Mouse (Mus musculus) cerebellum, postnatal 14 days (tissue): ENCODE data around the gene Eif2b4.
A peak's percentile ranks its signal among the peaks of the same experiment; 100 is the strongest.

ENCODE experiments used
- DNase-seq, 2 experiments: peaks; one replicate each; pipeline ENCODE4 v3.0.0; 2021; ENCODE audit warnings: mixed read lengths in 2 of 2

Eif2b4 gene

GRCm38 (mm10) chr5:31199321-31199892 is 6.2 kb upstream of the Eif2b4 start:
- DNase-seq = peak in 1 of 2 experiments; percentile 15

GRCm38 (mm10) chr5:31198616-31199320 is 5.5 kb upstream of the Eif2b4 start:
- DNase-seq = no peak

- DNase-seq = no peak
Measured at GRCm38 (mm10) chr5:31198170-31198569, 4.9 kb upstream of the Eif2b4 start.

- DNase-seq = no peak
Measured at GRCm38 (mm10) chr5:31197072-31197471, 3.8 kb upstream of the Eif2b4 start.

GRCm38 (mm10) chr5:31196207-31196606 is 3.0 kb upstream of the Eif2b4 start:
- no peak for DNase-seq

GRCm38 (mm10) chr5:31195671-31196070 is 2.4 kb upstream of the Eif2b4 start:
- DNase-seq = no peak

GRCm38 (mm10) chr5:31194486-31195485 is 1.6 kb upstream of the Eif2b4 start:
- DNase-seq = peak in 1 of 2 experiments; percentile 5

GRCm38 (mm10) chr5:31193631-31194281 is 526 bp upstream of the Eif2b4 start:
- peak in 1 of 2 experiments; percentile 23 for DNase-seq

- DNase-seq = no peak
Measured at GRCm38 (mm10) chr5:31192045-31192938, 938 bp downstream of the Eif2b4 start.

GRCm38 (mm10) chr5:31190201-31190600 is 3.0 kb downstream of the Eif2b4 start:
- DNase-seq = no peak

- no peak for DNase-seq
Measured at GRCm38 (mm10) chr5:31188223-31188840, 4.9 kb downstream of the Eif2b4 start.

GRCm38 (mm10) chr5:31183678-31184077 is 9.6 kb downstream of the Eif2b4 start:
- no peak for DNase-seq

- DNase-seq = no peak
Measured at GRCm38 (mm10) chr5:31181183-31181770, 12.0 kb downstream of the Eif2b4 start.

- peak; percentile 98 for DNase-seq
Measured at GRCm38 (mm10) chr5:31179766-31180630, 13.2 kb downstream of the Eif2b4 start, which contains the start of the genes Gm29609 and Gtf3c2. Gene Gm29609, minus strand, starts transcription at chr5:31179911. Gene Gtf3c2, minus strand, starts transcription at chr5:31180144.

- peak in 1 of 2 experiments; percentile 56 for DNase-seq
Measured at GRCm38 (mm10) chr5:31179301-31179765, 13.9 kb downstream of the Eif2b4 start.

- DNase-seq = no peak
Measured at GRCm38 (mm10) chr5:31168630-31169029, 24.6 kb downstream of the Eif2b4 start.

- no peak for DNase-seq
Measured at GRCm38 (mm10) chr5:31164878-31165277, 28.4 kb downstream of the Eif2b4 start.

GRCm38 (mm10) chr5:31162462-31162861 is 30.8 kb downstream of the Eif2b4 start:
- DNase-seq = no peak

- DNase-seq = peak; percentile 86 to 87
Measured at GRCm38 (mm10) chr5:31154152-31154553, 39.1 kb downstream of the Eif2b4 start, which contains the start of gene Mpv17. Gene Mpv17, minus strand, starts transcription at chr5:31154251.
